Mouse (Mus musculus): ENCODE results near the gene Rbpj. TPM values are rescaled to one million over a fixed set of nuclear protein-coding genes. Genes with fewer than 3 reads are reported as not detected.

Rbpj gene
- polyA plus RNA-seq, 1 experiment from 2014 or later, result 33.1 TPM

DNA sequence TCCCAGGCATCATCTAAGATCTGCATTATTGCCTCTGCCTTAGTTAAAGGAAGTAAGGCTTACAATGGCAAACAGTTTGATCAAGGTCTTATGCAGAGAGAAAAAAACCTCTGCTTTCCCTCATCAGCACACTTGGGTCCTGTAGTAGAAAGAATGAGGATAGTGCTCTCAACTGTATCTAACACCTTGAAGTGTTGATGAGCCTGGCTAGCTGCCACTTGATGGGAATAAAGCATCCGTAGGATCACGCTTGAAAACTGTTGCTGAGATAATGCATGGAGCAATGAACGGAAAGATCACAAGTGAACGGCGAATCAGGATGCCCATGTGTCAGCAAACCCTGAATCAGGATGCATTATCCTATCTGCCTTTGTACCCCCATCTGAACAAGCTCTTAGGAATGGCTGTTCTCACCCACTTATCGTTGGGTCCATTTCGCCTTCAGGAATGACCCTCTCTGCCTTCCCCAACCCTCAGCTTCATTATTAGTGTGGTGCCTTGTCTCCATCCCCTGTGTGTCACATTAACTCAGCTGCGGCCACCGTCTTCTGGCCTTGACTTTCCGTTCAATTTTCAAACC lies 54.1 kb downstream of the Rbpj start:
- Histone ChIP-seq H3K4me2 (replicated peaks; ENCODE audit: low read depth, low read length) (no peak overlapping the region), H3K9me3 (ENCODE audit: low read length) (no peaks in the 10 kb centered on the region), H3K36me3 (ENCODE audit: insufficient read depth, low read length) (no peaks in the 10 kb centered on the region), H3K27me3 (ENCODE audit: insufficient read depth, low read length) (no peaks in the 10 kb centered on the region), H3K4me3 (ENCODE audit: low read length) (no peak overlapping the region), H3K27ac (ENCODE audit: low read length) (no peak overlapping the region), H3K9ac (replicated peaks; ENCODE audit: low read length) (no peak overlapping the region), H3K4me1 (ENCODE audit: insufficient read depth, low read length) (peaks cover 3% of the 10 kb centered on the region; the same call in 1 of the 2 replicates)
- no peak for ATAC-seq (ENCODE audit: low FRiP score, low TSS enrichment)
- 92% methylated on average over 10 of the region's 10 CpGs for WGBS

DNA sequence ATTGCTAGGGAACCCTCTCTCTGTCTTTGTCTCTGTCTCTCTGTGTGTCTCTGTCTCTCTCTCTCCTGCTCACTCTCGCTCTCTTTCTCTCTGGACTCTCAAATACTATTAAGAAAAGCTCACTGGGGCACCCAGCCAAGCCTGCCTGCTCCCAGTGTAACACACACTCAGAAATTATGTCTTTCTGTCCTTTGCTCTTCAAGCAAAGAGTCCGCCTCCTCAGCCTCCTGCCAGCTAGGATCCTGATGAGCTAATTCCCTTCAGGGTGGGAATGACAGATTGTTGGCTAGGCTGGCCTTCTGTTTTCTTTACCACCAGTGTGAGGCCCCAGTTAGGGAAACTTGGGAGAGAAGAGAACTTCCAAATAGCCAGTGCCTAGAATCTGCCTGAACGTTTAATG lies 57.1 kb downstream of the Rbpj start:
- H3K27ac ChIP-seq (ENCODE audit: low read length), result no peak overlapping the region
- peak; percentile 35; the same call in 1 of the 2 replicates for ATAC-seq (ENCODE audit: low FRiP score, low TSS enrichment)

DNA sequence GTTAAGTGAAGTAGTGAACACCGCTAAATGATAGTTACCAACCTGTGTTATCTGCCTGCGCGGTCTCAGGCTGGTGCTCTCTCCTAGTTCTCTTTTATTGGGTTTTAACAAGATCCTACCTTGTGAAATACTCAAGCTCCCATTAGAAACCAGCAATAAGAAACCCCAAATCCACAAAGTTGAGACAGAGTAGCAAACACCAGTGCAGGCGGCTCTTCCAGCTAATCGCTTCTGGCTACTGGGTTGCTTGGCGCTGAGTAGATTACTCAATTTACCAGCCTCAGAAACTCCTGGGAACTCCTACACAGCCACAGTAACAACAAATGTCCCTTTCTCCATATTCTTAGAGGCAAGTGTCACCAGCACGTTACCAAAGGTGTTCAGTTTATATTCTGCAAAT lies 58.2 kb downstream of the Rbpj start:
- Histone ChIP-seq H3K4me3 (ENCODE audit: low read length) (no peak overlapping the region), H3K9me3 (ENCODE audit: low read length) (no peaks in the 10 kb centered on the region), H3K27ac (ENCODE audit: low read length) (no peak overlapping the region), H3K4me1 (ENCODE audit: insufficient read depth, low read length) (peaks cover 3% of the 10 kb centered on the region; the same call in 1 of the 2 replicates), H3K9ac (replicated peaks; ENCODE audit: low read length) (no peak overlapping the region), H3K4me2 (replicated peaks; ENCODE audit: low read depth, low read length) (no peak overlapping the region), H3K27me3 (ENCODE audit: insufficient read depth, low read length) (no peaks in the 10 kb centered on the region), H3K36me3 (ENCODE audit: insufficient read depth, low read length) (no peaks in the 10 kb centered on the region)
- WGBS, result 96% methylated on average over 7 of the region's 7 CpGs
- ATAC-seq (ENCODE audit: low FRiP score, low TSS enrichment), result no peak

More for the DNA sequence above, 57.1 kb downstream of the Rbpj start:
- no peak overlapping the region for H3K4me3 ChIP-seq (ENCODE audit: low read length)
- H3K4me2 ChIP-seq (replicated peaks; ENCODE audit: low read depth, low read length), result no peak overlapping the region
- peaks cover 3% of the 10 kb centered on the region; the same call in 1 of the 2 replicates for H3K4me1 ChIP-seq (ENCODE audit: insufficient read depth, low read length)
- WGBS, result 36% methylated on average over 3 of the region's 3 CpGs
- no peaks in the 10 kb centered on the region for H3K27me3 ChIP-seq (ENCODE audit: insufficient read depth, low read length)
- no peak overlapping the region for H3K9ac ChIP-seq (replicated peaks; ENCODE audit: low read length)
- H3K36me3 ChIP-seq (ENCODE audit: insufficient read depth, low read length), result no peaks in the 10 kb centered on the region
- no peaks in the 10 kb centered on the region for H3K9me3 ChIP-seq (ENCODE audit: low read length)

DNA sequence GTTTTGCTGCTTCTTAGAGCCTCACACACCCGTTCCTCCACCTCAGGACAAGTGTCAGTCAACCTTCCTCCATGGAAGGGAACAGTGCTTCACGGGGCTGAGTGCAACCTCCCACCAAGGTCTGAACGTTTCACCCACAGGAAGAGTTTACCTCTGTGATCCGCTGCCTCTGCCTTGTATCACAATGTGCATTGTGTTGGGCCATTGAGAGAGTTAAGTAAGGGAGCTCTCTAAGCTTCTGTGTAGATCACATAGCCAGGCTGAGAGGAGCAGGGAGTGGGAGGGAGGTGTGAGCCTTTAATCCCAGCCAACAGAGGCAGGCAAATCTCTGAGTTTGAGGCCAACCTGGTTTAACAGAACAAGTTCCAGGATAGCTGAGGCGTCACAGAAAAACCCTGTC lies 58.9 kb downstream of the Rbpj start:
- no peak for ATAC-seq (ENCODE audit: low FRiP score, low TSS enrichment)
- H3K9ac ChIP-seq (replicated peaks; ENCODE audit: low read length), result no peak overlapping the region
- no peaks in the 10 kb centered on the region for H3K36me3 ChIP-seq (ENCODE audit: insufficient read depth, low read length)
- no peaks in the 10 kb centered on the region for H3K9me3 ChIP-seq (ENCODE audit: low read length)
- peaks cover 3% of the 10 kb centered on the region; the same call in 1 of the 2 replicates for H3K4me1 ChIP-seq (ENCODE audit: insufficient read depth, low read length)
- no peaks in the 10 kb centered on the region for H3K27me3 ChIP-seq (ENCODE audit: insufficient read depth, low read length)
- H3K4me3 ChIP-seq (ENCODE audit: low read length), result no peak overlapping the region
- H3K4me2 ChIP-seq (replicated peaks; ENCODE audit: low read depth, low read length), result no peak overlapping the region
- no peak overlapping the region for H3K27ac ChIP-seq (ENCODE audit: low read length)
- WGBS, result 79% methylated on average over 5 of the region's 5 CpGs

DNA sequence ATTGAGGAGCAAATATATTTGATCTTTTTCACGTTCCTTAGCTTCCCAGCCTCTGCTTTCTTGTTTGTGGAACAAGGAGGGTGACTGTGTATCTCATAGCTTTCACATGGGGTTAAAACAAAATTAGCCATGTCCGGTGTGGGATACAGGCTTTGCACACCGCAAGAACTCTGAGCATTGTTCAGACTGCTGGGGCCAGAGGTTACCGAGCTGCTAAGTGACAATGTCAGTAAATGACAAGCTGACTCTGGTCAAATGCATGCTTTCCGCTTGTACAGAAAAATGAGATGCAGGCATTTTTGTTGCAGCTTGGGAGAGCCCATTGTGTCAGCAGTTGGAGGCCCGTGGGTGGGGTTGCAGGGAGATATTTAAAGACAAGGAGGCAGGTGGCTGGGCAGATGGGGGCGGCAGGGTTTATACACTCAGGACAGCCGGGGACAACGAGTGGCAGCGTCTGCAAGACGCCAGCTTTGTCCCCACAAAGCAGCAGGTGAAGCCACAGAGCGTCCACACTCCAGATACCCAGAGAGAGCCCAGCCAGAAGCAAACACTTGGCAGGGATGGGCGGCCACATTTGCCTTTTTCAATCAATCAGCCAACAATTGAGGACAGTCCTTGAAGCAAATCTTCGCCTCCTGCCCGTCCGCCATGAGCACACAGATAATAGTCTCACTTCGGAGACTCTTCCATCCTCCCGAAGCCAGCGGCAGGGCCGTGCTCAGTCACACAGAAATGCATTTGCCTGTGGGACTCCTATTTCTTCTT lies 59.5 kb downstream of the Rbpj start:
- peaks cover 3% of the 10 kb centered on the region; the same call in 1 of the 2 replicates for H3K4me1 ChIP-seq (ENCODE audit: insufficient read depth, low read length)
- no peak overlapping the region for H3K4me2 ChIP-seq (replicated peaks; ENCODE audit: low read depth, low read length)
- WGBS, result 57% methylated on average over 20 of the region's 20 CpGs
- ATAC-seq (ENCODE audit: low FRiP score, low TSS enrichment), result no peak
- H3K9ac ChIP-seq (replicated peaks; ENCODE audit: low read length), result no peak overlapping the region
- H3K27ac ChIP-seq (ENCODE audit: low read length), result no peak overlapping the region
- no peaks in the 10 kb centered on the region for H3K36me3 ChIP-seq (ENCODE audit: insufficient read depth, low read length)
- no peaks in the 10 kb centered on the region for H3K9me3 ChIP-seq (ENCODE audit: low read length)
- H3K27me3 ChIP-seq (ENCODE audit: insufficient read depth, low read length), result no peaks in the 10 kb centered on the region
- H3K4me3 ChIP-seq (ENCODE audit: low read length), result no peak overlapping the region

DNA sequence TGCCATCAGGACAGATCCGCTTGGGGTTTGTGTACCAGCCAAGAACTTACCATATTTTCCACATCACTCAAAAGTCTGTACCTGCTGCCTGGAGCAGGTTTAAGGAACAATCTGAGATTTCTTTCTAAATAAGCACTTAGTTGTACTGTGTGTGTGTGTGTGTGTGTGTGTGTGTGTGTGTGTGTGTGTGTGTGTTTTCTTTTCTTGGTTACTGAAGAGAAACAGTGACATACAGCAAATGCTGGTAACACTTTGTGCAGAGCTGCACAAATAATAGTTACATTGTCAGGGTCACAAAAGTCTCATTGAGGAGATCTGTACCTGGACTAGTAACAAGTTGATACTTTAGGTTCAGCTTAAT lies 60.1 kb downstream of the Rbpj start:
- H3K27me3 ChIP-seq (ENCODE audit: insufficient read depth, low read length), result no peaks in the 10 kb centered on the region
- H3K27ac ChIP-seq (ENCODE audit: low read length), result no peak overlapping the region
- H3K9me3 ChIP-seq (ENCODE audit: low read length), result no peaks in the 10 kb centered on the region
- H3K36me3 ChIP-seq (ENCODE audit: insufficient read depth, low read length), result no peaks in the 10 kb centered on the region
- H3K9ac ChIP-seq (replicated peaks; ENCODE audit: low read length), result no peak overlapping the region
- WGBS, result 75% methylated on average over 1 of the region's 1 CpGs
- no peak overlapping the region for H3K4me2 ChIP-seq (replicated peaks; ENCODE audit: low read depth, low read length)
- no peak overlapping the region for H3K4me3 ChIP-seq (ENCODE audit: low read length)
- no peak for ATAC-seq (ENCODE audit: low FRiP score, low TSS enrichment)
- H3K4me1 ChIP-seq (ENCODE audit: insufficient read depth, low read length), result peaks cover 3% of the 10 kb centered on the region; the same call in 1 of the 2 replicates

DNA sequence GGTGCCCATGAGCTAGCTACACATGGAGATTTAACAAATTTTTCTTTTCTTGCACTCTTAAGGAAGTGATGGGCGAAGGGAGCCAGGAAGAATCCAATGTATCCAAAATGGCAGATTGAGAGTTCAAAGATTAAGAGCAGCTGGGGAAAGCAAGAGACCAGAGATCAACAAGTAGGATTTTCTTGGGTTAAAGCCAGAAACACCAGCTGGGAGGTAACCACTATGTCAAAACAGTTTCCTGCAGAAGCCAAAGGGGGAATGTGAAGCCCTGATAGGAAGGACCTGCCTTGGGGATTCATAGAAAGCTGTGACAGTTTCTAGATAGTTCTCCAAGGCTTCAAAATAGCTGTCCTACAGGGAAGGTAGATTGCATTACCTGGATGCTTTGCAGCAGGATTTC lies 63.9 kb downstream of the Rbpj start:
- WGBS, result 78% methylated on average over 1 of the region's 1 CpGs
- H3K9ac ChIP-seq (replicated peaks; ENCODE audit: low read length), result no peak overlapping the region
- H3K27me3 ChIP-seq (ENCODE audit: insufficient read depth, low read length), result no peaks in the 10 kb centered on the region
- no peaks in the 10 kb centered on the region for H3K4me1 ChIP-seq (ENCODE audit: insufficient read depth, low read length)
- H3K4me2 ChIP-seq (replicated peaks; ENCODE audit: low read depth, low read length), result no peak overlapping the region
- no peaks in the 10 kb centered on the region for H3K9me3 ChIP-seq (ENCODE audit: low read length)
- no peaks in the 10 kb centered on the region for H3K36me3 ChIP-seq (ENCODE audit: insufficient read depth, low read length)
- no peak for ATAC-seq (ENCODE audit: low FRiP score, low TSS enrichment)
- no peak overlapping the region for H3K27ac ChIP-seq (ENCODE audit: low read length)
- H3K4me3 ChIP-seq (ENCODE audit: low read length), result no peak overlapping the region

DNA sequence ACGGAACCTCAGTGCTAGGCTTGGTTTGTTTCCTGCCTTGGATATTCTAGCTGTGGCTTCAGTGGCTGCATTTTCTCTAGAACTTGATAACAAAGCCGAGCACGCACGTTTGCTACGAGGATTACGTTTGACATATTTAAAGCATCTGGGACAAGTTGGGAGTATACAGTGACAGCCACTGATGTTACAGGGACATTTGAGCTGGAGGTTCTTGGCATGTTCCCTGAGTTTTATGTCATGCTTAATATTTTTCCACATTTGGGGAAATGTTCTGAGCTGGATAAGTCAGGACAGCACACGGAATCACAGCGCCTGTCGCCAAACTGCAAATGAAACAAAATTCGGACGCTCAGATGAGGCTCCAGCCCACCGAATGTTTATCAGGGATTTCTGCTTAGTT lies 69.1 kb downstream of the Rbpj start:
- no peak overlapping the region for H3K4me2 ChIP-seq (replicated peaks; ENCODE audit: low read depth, low read length)
- H3K27me3 ChIP-seq (ENCODE audit: insufficient read depth, low read length), result no peaks in the 10 kb centered on the region
- H3K4me3 ChIP-seq (ENCODE audit: low read length), result no peak overlapping the region
- H3K36me3 ChIP-seq (ENCODE audit: insufficient read depth, low read length), result no peaks in the 10 kb centered on the region
- no peak overlapping the region for H3K9ac ChIP-seq (replicated peaks; ENCODE audit: low read length)
- no peaks in the 10 kb centered on the region for H3K4me1 ChIP-seq (ENCODE audit: insufficient read depth, low read length)
- H3K27ac ChIP-seq (ENCODE audit: low read length), result no peak overlapping the region
- no peak for ATAC-seq (ENCODE audit: low FRiP score, low TSS enrichment)
- no peaks in the 10 kb centered on the region for H3K9me3 ChIP-seq (ENCODE audit: low read length)
- WGBS, result 57% methylated on average over 12 of the region's 12 CpGs

DNA sequence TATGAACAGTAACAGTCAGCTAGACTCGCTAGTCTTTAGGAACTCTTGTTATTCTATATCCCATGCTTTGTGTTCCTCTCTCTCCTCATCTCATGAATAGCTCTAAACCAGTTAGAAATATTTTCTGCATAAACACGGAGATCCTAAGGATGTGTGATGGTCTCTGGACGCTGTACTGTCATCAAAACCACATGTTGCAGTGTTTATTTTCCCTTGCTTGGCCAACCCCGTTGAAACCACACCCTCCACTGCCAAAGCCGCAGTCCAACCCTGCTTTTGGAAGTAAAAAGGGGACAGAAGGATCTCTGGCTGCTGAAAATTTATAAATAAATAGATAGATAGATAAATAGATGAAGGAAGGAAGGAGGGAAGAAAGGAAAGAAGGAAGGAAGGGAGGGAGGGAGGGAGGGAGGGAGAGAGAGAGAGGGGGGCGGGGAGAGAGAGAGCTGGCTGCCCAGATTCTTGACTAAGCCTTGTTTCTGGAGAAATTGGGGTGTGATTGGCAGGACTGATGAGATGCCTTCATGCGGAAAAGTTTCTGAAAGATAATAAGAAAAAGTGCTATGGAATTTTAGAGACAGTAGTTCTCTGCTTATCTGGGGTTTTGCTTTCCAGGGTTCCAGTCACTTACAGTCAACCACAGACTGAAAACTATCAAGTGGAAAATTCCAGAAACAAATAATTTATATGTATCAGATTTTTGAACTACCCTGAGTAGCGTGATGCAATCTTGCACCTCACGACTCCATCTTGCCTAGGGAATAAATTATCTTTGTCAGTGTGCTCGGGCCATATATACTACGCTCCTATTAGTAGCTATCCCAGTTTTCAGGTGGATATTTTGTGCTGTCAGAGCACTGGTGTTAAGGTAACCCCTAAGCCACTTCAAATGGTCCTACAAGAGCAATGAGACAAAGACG lies 70.9 kb downstream of the Rbpj start:
- 65% methylated on average over 12 of the region's 12 CpGs for WGBS
- H3K36me3 ChIP-seq (ENCODE audit: insufficient read depth, low read length), result no peaks in the 10 kb centered on the region
- H3K27ac ChIP-seq (ENCODE audit: low read length), result no peak overlapping the region
- no peaks in the 10 kb centered on the region for H3K9me3 ChIP-seq (ENCODE audit: low read length)
- H3K9ac ChIP-seq (replicated peaks; ENCODE audit: low read length), result no peak overlapping the region
- H3K27me3 ChIP-seq (ENCODE audit: insufficient read depth, low read length), result no peaks in the 10 kb centered on the region
- H3K4me3 ChIP-seq (ENCODE audit: low read length), result no peak overlapping the region
- H3K4me1 ChIP-seq (ENCODE audit: insufficient read depth, low read length), result no peaks in the 10 kb centered on the region
- no peak for ATAC-seq (ENCODE audit: low FRiP score, low TSS enrichment)
- H3K4me2 ChIP-seq (replicated peaks; ENCODE audit: low read depth, low read length), result no peak overlapping the region
